Mouse (Mus musculus): ENCODE measurements around the gene Calm1. TPM values are rescaled to one million over a fixed set of nuclear protein-coding genes. Genes with fewer than 3 reads are reported as not detected.
"Not testable (repeated sequence)": the region's sequence is repeated elsewhere in the genome, so short reads cannot be mapped to it uniquely, and the experiment has no call there.

Gene Calm1
- polyA plus RNA-seq, 1 experiment from 2014 or later: 3,016 TPM

DNA sequence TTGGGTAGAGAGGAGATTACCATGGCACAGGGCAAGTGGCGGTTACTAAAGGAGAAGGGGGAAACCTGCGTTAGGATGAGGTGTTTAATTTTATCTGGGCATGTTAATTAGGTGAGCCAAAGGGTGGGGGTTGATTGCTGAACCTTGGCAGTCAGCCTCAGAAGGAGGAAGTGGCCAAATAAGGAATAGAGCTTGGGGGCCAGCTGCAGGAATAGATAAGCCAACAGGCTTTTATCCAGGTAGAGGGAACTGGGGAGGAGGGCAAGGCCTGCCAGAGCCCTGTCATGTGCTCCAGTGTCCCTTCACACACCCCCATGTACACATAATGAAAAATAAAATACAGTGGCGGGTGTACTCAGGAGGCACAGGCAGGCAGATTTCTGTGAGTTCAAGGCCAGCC is 13.2 kb downstream of the Calm1 start:
- Histone ChIP-seq H3K9me3 (replicated peaks; ENCODE audit: control insufficient read depth, low read length, poor library complexity, severe bottlenecking) (no peaks in the 10 kb centered on the region; the same call in 1 of the 2 replicates), H3K4me2 (ENCODE audit: low read length) (no peak overlapping the region), H3K27ac (ENCODE audit: low read length) (no peak overlapping the region), H3K36me3 (ENCODE audit: control insufficient read depth, insufficient read depth, low read length) (peaks cover 12% of the 10 kb centered on the region), H3K4me3 (ENCODE audit: low read depth, low read length) (no peak overlapping the region), H3K27me3 (ENCODE audit: control insufficient read depth, insufficient read depth, low read depth, low read length) (no peaks in the 10 kb centered on the region), H3K9ac (ENCODE audit: low read depth, low read length) (no peak overlapping the region), H3K4me1 (ENCODE audit: control insufficient read depth, insufficient read depth, low read length) (peaks cover 2% of the 10 kb centered on the region; the same call in 1 of the 2 replicates)
- 51% methylated on average over 3 of the region's 3 CpGs for WGBS
- no peak for ATAC-seq

DNA sequence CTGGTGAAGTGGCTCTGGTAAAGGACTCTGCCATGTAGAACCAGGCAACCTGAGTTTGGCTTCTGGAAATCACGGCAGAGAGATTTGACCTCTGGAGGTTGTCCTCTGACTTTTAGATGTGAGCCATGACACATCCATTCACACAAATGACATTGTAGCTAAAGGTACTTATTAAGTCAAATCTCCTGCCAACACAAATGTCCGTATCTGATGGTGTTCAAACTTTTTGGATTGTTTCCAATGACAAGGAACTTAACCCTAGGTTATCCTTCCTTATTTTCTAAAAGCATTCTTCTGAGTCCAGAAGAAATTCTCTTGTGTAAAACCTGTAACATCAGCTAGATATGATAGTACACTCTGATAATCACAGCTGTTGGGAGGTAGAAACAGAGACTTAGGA is 13.9 kb downstream of the Calm1 start:
- Histone ChIP-seq H3K27ac (ENCODE audit: low read length) (no peak overlapping the region), H3K9ac (ENCODE audit: low read depth, low read length) (no peak overlapping the region), H3K4me1 (ENCODE audit: control insufficient read depth, insufficient read depth, low read length) (peaks cover 2% of the 10 kb centered on the region; the same call in 1 of the 2 replicates), H3K9me3 (replicated peaks; ENCODE audit: control insufficient read depth, low read length, poor library complexity, severe bottlenecking) (no peaks in the 10 kb centered on the region; the same call in 1 of the 2 replicates), H3K36me3 (ENCODE audit: control insufficient read depth, insufficient read depth, low read length) (peaks cover 7% of the 10 kb centered on the region), H3K4me2 (ENCODE audit: low read length) (no peak overlapping the region), H3K4me3 (ENCODE audit: low read depth, low read length) (no peak overlapping the region), H3K27me3 (ENCODE audit: control insufficient read depth, insufficient read depth, low read depth, low read length) (no peaks in the 10 kb centered on the region)
- ATAC-seq: no peak
- 82% methylated on average over 2 of the region's 2 CpGs for WGBS

DNA sequence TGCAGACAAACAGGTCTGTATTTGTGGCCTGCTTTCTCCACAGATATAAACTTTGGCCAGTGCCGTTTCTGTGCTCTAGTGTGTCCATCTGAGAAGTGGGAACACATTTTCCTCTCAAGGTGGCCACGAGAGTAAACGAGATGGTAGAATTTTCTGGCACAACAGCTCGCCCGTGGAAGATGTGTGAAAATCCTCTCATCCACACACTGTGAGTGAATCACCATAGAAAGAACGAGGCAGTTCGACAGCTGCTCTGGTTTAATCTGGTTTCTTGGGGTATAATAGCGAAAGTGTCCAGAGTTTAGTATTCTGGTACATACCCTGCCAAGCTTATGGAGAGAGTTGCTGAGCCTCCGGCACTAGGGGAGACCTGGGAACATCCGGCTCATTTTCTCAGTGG is 14.9 kb downstream of the Calm1 start:
- Histone ChIP-seq H3K9me3 (replicated peaks; ENCODE audit: control insufficient read depth, low read length, poor library complexity, severe bottlenecking) (no peaks in the 10 kb centered on the region; the same call in 1 of the 2 replicates), H3K36me3 (ENCODE audit: control insufficient read depth, insufficient read depth, low read length) (peaks cover 4% of the 10 kb centered on the region), H3K4me2 (ENCODE audit: low read length) (no peak overlapping the region), H3K27ac (ENCODE audit: low read length) (no peak overlapping the region), H3K27me3 (ENCODE audit: control insufficient read depth, insufficient read depth, low read depth, low read length) (no peaks in the 10 kb centered on the region), H3K9ac (ENCODE audit: low read depth, low read length) (no peak overlapping the region), H3K4me3 (ENCODE audit: low read depth, low read length) (no peak overlapping the region), H3K4me1 (ENCODE audit: control insufficient read depth, insufficient read depth, low read length) (peaks cover 2% of the 10 kb centered on the region; the same call in 1 of the 2 replicates)
- 94% methylated on average over 10 of the region's 10 CpGs for WGBS
- no peak for ATAC-seq

DNA sequence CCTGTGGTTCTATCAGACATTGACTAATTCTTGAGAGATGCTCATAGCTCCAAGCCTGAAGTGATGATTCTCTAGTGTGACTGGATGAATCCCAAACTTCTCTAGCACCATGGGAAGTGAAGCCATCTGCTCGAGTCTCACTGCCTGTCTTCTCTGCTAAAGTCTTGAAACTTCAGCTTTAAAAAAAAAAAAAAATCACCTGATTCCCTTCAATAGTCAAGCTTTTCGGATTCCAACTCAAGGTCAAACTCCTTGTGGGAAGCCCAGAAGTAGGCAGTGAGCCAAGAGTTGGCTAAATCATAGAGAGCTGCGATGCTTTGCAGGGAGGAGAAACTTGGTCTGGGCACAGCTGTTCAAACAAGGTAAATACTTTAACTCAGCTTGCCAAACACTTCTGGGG is 15.5 kb downstream of the Calm1 start:
- H3K4me1 ChIP-seq (ENCODE audit: control insufficient read depth, insufficient read depth, low read length): peaks cover 2% of the 10 kb centered on the region; the same call in 1 of the 2 replicates
- no peak for ATAC-seq
- H3K4me3 ChIP-seq (ENCODE audit: low read depth, low read length): no peak overlapping the region
- no peaks in the 10 kb centered on the region; the same call in 1 of the 2 replicates for H3K9me3 ChIP-seq (replicated peaks; ENCODE audit: control insufficient read depth, low read length, poor library complexity, severe bottlenecking)
- 73% methylated on average over 3 of the region's 3 CpGs for WGBS
- no peak overlapping the region for H3K27ac ChIP-seq (ENCODE audit: low read length)
- no peak overlapping the region for H3K9ac ChIP-seq (ENCODE audit: low read depth, low read length)
- peaks cover 3% of the 10 kb centered on the region for H3K36me3 ChIP-seq (ENCODE audit: control insufficient read depth, insufficient read depth, low read length)
- H3K27me3 ChIP-seq (ENCODE audit: control insufficient read depth, insufficient read depth, low read depth, low read length): no peaks in the 10 kb centered on the region
- H3K4me2 ChIP-seq (ENCODE audit: low read length): no peak overlapping the region

DNA sequence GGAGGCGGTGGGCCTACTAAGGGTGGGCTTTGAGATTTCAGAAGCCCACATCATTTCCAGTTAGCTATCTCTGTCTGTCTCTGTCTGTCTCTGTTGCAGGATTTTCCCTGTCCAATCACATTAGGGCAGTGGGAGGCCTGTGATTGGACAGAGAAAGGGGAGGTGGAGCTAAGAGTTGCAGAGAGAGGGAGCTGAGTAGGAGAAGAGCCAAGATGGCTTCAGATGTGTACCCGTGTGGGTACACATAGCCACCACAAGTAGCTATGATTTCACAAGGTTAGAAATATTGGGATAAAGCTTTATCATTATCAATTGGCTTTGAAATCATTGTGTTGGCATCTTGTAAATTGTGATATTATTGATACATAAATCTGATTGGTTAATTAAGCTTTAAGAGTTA is 17.9 kb downstream of the Calm1 start:
- not testable (repeated sequence) for H3K9me3 ChIP-seq (replicated peaks; ENCODE audit: control insufficient read depth, low read length, poor library complexity, severe bottlenecking); ATAC-seq; H3K4me3 ChIP-seq (ENCODE audit: low read depth, low read length); H3K27me3 ChIP-seq (ENCODE audit: control insufficient read depth, insufficient read depth, low read depth, low read length); H3K4me2 ChIP-seq (ENCODE audit: low read length); H3K9ac ChIP-seq (ENCODE audit: low read depth, low read length); H3K36me3 ChIP-seq (ENCODE audit: control insufficient read depth, insufficient read depth, low read length); H3K27ac ChIP-seq (ENCODE audit: low read length)
- H3K4me1 ChIP-seq (ENCODE audit: control insufficient read depth, insufficient read depth, low read length): peaks cover 11% of the 10 kb centered on the region
- 94% methylated on average over 2 of the region's 2 CpGs for WGBS

DNA sequence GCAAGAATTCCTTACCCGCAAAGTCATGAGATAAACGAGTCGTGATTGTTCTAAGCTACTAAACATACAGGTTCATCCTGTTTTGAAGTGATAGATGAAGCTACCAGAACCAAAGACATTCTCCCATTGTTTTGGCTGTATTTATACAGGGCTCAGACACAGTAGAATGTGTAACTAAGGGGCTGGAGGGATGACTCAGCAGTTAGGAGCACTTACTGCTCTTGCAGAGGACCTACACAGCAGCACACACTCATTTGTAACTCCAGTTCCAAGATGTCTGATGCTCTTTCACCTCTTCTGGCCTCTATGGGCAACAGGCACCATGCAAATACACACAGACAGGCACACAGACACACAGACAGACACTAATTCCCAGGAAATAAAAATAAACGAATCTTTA is 20.8 kb downstream of the Calm1 start:
- ATAC-seq: no peak
- WGBS: 84% methylated on average over 4 of the region's 4 CpGs
- H3K36me3 ChIP-seq (ENCODE audit: control insufficient read depth, insufficient read depth, low read length): no peaks in the 10 kb centered on the region
- H3K4me1 ChIP-seq (ENCODE audit: control insufficient read depth, insufficient read depth, low read length): peaks cover 30% of the 10 kb centered on the region
- no peaks in the 10 kb centered on the region for H3K9me3 ChIP-seq (replicated peaks; ENCODE audit: control insufficient read depth, low read length, poor library complexity, severe bottlenecking)
- H3K27ac ChIP-seq (ENCODE audit: low read length): no peak overlapping the region
- H3K4me3 ChIP-seq (ENCODE audit: low read depth, low read length): no peak overlapping the region
- no peak overlapping the region for H3K4me2 ChIP-seq (ENCODE audit: low read length)
- no peak overlapping the region for H3K9ac ChIP-seq (ENCODE audit: low read depth, low read length)
- no peaks in the 10 kb centered on the region for H3K27me3 ChIP-seq (ENCODE audit: control insufficient read depth, insufficient read depth, low read depth, low read length)

DNA sequence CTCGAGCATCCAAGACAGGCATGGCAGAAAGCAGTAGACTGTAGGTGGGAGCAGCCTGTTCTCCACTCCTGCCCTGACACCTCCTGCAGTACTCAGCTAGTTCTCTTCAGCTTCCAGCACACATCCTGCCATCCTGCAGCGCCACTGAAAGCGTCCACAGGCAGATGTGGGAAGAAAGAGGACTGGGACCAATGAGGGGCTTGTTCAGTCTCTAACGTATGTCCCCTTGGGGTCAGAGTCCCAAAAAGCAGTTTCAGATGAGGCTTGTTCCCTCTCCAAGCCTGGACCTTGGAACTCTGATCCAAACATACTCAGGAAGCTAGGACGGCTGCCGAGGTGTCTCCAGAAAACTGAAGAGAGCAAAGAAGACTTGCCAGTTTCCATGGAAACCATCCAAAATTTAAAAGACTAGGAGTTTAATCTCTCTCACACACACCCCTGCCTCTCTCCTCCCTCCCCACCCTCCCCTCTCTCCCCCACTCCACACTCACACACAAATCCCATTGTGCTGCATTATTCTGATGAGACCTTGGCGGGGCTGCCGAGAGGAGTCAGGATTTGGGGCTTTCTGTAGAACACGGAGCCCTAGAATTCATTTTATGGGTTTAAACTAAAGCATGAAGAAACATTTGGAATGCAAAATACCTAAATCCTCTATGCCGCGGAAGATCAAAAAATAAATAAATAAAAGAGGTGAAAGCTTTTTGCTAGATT is 22.5 kb downstream of the Calm1 start:
- peak; percentile 90 for ATAC-seq
- Histone ChIP-seq H3K27ac (ENCODE audit: low read length) (peak overlapping the region; percentile 83), H3K9me3 (replicated peaks; ENCODE audit: control insufficient read depth, low read length, poor library complexity, severe bottlenecking) (no peaks in the 10 kb centered on the region), H3K9ac (ENCODE audit: low read depth, low read length) (peak overlapping the region; percentile 31; the same call in 1 of the 2 replicates), H3K4me2 (ENCODE audit: low read length) (peak overlapping the region; percentile 53), H3K4me1 (ENCODE audit: control insufficient read depth, insufficient read depth, low read length) (peaks cover 36% of the 10 kb centered on the region), H3K36me3 (ENCODE audit: control insufficient read depth, insufficient read depth, low read length) (no peaks in the 10 kb centered on the region), H3K4me3 (ENCODE audit: low read depth, low read length) (peak overlapping the region; percentile 26), H3K27me3 (ENCODE audit: control insufficient read depth, insufficient read depth, low read depth, low read length) (no peaks in the 10 kb centered on the region)
- 5% methylated on average over 11 of the region's 11 CpGs for WGBS

DNA sequence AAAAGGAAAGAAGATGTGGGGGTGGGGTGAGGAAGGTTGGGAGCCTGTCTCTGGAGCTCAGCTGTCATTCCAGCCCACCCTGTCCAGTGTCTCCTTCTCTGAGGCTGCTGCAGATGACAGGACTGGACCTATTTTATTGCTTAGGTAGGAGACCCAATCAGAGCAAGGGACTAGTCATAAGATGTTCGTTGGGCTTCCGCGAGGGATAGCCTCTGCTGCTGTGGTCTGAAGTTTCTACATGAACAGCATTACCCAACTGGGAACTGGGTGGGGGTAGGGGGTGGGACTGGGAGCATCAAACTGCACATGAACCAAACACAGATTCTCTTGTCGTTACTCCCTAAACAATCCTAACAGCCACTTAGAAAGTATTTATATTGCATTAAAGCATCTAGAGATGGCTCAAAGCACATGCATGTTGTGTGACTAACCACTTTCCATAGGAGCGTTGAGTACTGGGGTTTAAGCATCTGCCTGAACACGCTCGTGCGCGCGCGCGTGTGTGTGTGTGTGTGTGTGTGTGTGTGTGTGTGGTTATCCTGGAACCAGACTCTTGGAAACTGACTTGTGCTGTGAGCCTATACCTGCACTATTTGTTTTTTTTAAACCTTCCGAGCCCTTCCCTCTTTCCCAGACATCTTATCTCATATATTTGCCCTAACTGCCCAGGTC is 23.2 kb downstream of the Calm1 start:
- peaks cover 39% of the 10 kb centered on the region for H3K4me1 ChIP-seq (ENCODE audit: control insufficient read depth, insufficient read depth, low read length)
- ATAC-seq: peak; percentile 75
- H3K27me3 ChIP-seq (ENCODE audit: control insufficient read depth, insufficient read depth, low read depth, low read length): no peaks in the 10 kb centered on the region
- 58% methylated on average over 13 of the region's 13 CpGs for WGBS
- no peaks in the 10 kb centered on the region for H3K36me3 ChIP-seq (ENCODE audit: control insufficient read depth, insufficient read depth, low read length)
- H3K9ac ChIP-seq (ENCODE audit: low read depth, low read length): peak overlapping the region; percentile 31; the same call in 1 of the 2 replicates
- H3K9me3 ChIP-seq (replicated peaks; ENCODE audit: control insufficient read depth, low read length, poor library complexity, severe bottlenecking): no peaks in the 10 kb centered on the region
- H3K27ac ChIP-seq (ENCODE audit: low read length): peak overlapping the region; percentile 83
- peak overlapping the region; percentile 26 for H3K4me3 ChIP-seq (ENCODE audit: low read depth, low read length)
- peak overlapping the region; percentile 53 for H3K4me2 ChIP-seq (ENCODE audit: low read length)

DNA sequence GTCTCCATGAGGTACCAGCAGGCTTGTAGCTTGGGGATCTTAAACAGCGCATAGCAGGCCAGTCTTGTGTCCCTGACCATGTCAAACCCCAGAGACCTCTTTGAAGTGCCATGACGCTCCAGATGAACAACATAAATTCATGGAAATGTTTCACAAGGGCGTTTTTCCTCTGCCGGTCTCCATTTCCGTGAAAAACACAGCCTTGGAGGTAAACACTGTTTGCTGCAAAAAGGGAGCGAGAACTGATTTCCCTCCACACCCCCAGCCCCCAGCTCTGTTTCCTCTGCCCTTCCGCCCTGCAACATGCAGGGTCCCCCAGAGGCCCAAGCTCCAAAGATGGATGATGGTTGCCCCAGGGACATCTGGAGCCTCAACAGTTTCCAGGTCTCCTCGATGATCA is 24.3 kb downstream of the Calm1 start:
- Histone ChIP-seq H3K36me3 (ENCODE audit: control insufficient read depth, insufficient read depth, low read length) (no peaks in the 10 kb centered on the region), H3K9ac (ENCODE audit: low read depth, low read length) (no peak overlapping the region), H3K4me2 (ENCODE audit: low read length) (no peak overlapping the region), H3K27ac (ENCODE audit: low read length) (peak overlapping the region; percentile 83), H3K27me3 (ENCODE audit: control insufficient read depth, insufficient read depth, low read depth, low read length) (no peaks in the 10 kb centered on the region), H3K4me1 (ENCODE audit: control insufficient read depth, insufficient read depth, low read length) (peaks cover 48% of the 10 kb centered on the region), H3K4me3 (ENCODE audit: low read depth, low read length) (no peak overlapping the region), H3K9me3 (replicated peaks; ENCODE audit: control insufficient read depth, low read length, poor library complexity, severe bottlenecking) (no peaks in the 10 kb centered on the region)
- WGBS: 67% methylated on average over 8 of the region's 8 CpGs
- ATAC-seq: no peak
